Mouse (Mus musculus) embryonic fibroblast, embryonic 13.5 days (primary cell): ENCODE results near the gene Galnt18. TPM values are rescaled to one million over a fixed set of nuclear protein-coding genes. Genes with fewer than 3 reads are reported as not detected.

Experiments used
- H3K27ac ChIP-seq: 2 replicates; pipeline ENCODE4 v1.5.1; 2012; ENCODE audit warnings: low read length, control low read depth, inconsistent platforms; ENCODE audit not compliant: insufficient read depth
- H3K4me1 ChIP-seq: 2 replicates; pipeline ENCODE4 v1.6.1; 2011; ENCODE audit warnings: low read length; ENCODE audit not compliant: control insufficient read depth, insufficient read depth
- H3K4me3 ChIP-seq: 2 replicates; pipeline ENCODE4 v1.5.1; 2011; ENCODE audit warnings: mild to moderate bottlenecking, control low read depth, low read length; ENCODE audit not compliant: insufficient read depth
- CTCF ChIP-seq: IDR thresholded peaks from 2 replicates; pipeline ENCODE4 v1.5.1; 2011; ENCODE audit warnings: mild to moderate bottlenecking, control low read depth, low read length, moderate library complexity, borderline replicate concordance; ENCODE audit not compliant: insufficient read depth
- POLR2A ChIP-seq: IDR thresholded peaks from 2 replicates; pipeline ENCODE4 v1.6.1; 2011; ENCODE audit warnings: low read depth, mild to moderate bottlenecking, control low read depth, low read length, moderate library complexity
- polyA plus RNA-seq: library from polyadenylated mRNA; stranded (reverse); fragments of >200 nt; gene quantifications from 2 replicates; pipeline ENCODE4 v1.2.4, GENCODE M21; 2011; ENCODE audit warnings: low read depth; ENCODE audit not compliant: missing spikeins, insufficient read length

Gene Galnt18
- polyA plus RNA-seq, 1 experiment: 62.9 TPM

GRCm38 (mm10) chr7:111720511-111721307, 59.1 kb downstream of the Galnt18 start:
- no peak for TF ChIP-seq CTCF
- no peak for TF ChIP-seq POLR2A
- no peak overlapping the region for H3K27ac ChIP-seq
- no peak overlapping the region for H3K4me3 ChIP-seq
- peaks cover under 1% of the 10 kb centered on the region; the same call in 1 of the 2 replicates for H3K4me1 ChIP-seq

- no peak overlapping the region for H3K27ac ChIP-seq
- TF ChIP-seq CTCF (no peak), POLR2A (no peak)
- no peak overlapping the region for H3K4me3 ChIP-seq
- 0 out of 2 replicates have a peak, but pooled peaks cover 4% of the 10 kb centered on the region for H3K4me1 ChIP-seq
Observed at GRCm38 (mm10) chr7:111718900-111719299, 60.9 kb downstream of the Galnt18 start.

GRCm38 (mm10) chr7:111714639-111715360, 65.0 kb downstream of the Galnt18 start:
- H3K27ac ChIP-seq: no peak overlapping the region
- H3K4me1 ChIP-seq: 0 out of 2 replicates have a peak, but pooled peaks cover 4% of the 10 kb centered on the region
- no peak for TF ChIP-seq CTCF
- TF ChIP-seq POLR2A: no peak
- H3K4me3 ChIP-seq: no peak overlapping the region

GRCm38 (mm10) chr7:111713828-111714600, 65.8 kb downstream of the Galnt18 start:
- Histone ChIP-seq H3K4me3 (no peak overlapping the region), H3K27ac (no peak overlapping the region), H3K4me1 (0 out of 2 replicates have a peak, but pooled peaks cover 4% of the 10 kb centered on the region)
- TF ChIP-seq POLR2A (no peak), CTCF (no peak)

GRCm38 (mm10) chr7:111712797-111713196, 67.0 kb downstream of the Galnt18 start:
- no peak for TF ChIP-seq POLR2A
- no peak for TF ChIP-seq CTCF
- no peak overlapping the region for H3K27ac ChIP-seq
- H3K4me1 ChIP-seq: peaks cover 7% of the 10 kb centered on the region; the same call in 1 of the 2 replicates
- no peak overlapping the region for H3K4me3 ChIP-seq

GRCm38 (mm10) chr7:111711045-111711808, 68.5 kb downstream of the Galnt18 start:
- no peak overlapping the region for H3K27ac ChIP-seq
- H3K4me3 ChIP-seq: no peak overlapping the region
- TF ChIP-seq POLR2A (no peak), CTCF (no peak)
- H3K4me1 ChIP-seq: peaks cover 7% of the 10 kb centered on the region; the same call in 1 of the 2 replicates

GRCm38 (mm10) chr7:111710311-111710710, 69.5 kb downstream of the Galnt18 start:
- no peak overlapping the region for H3K27ac ChIP-seq
- TF ChIP-seq CTCF (no peak), POLR2A (no peak)
- peaks cover 7% of the 10 kb centered on the region; the same call in 1 of the 2 replicates for H3K4me1 ChIP-seq
- H3K4me3 ChIP-seq: no peak overlapping the region

GRCm38 (mm10) chr7:111708563-111708962, 71.2 kb downstream of the Galnt18 start:
- Histone ChIP-seq H3K27ac (no peak overlapping the region), H3K4me1 (peaks cover 3% of the 10 kb centered on the region; the same call in 1 of the 2 replicates), H3K4me3 (no peak overlapping the region)
- no peak for TF ChIP-seq CTCF
- no peak for TF ChIP-seq POLR2A

GRCm38 (mm10) chr7:111702961-111703360, 76.8 kb downstream of the Galnt18 start:
- no peak for TF ChIP-seq POLR2A
- no peak for TF ChIP-seq CTCF
- no peak overlapping the region for H3K4me3 ChIP-seq
- H3K4me1 ChIP-seq: peaks cover 1% of the 10 kb centered on the region; the same call in 1 of the 2 replicates
- H3K27ac ChIP-seq: no peak overlapping the region
